Mouse (Mus musculus) olfactory bulb, adult 2 months (tissue): ENCODE measurements around the gene 1700022I11Rik.

Experiments
- CTCF ChIP-seq: fragments of 200-500 bp; IDR thresholded peaks from 2 replicates; pipeline ENCODE4 v1.5.1; 2012; ENCODE audit warnings: low read depth, mild to moderate bottlenecking, low read length, moderate library complexity; ENCODE audit not compliant: insufficient read depth
- POLR2A ChIP-seq: fragments of 200-500 bp; IDR thresholded peaks from 2 replicates; pipeline ENCODE4 v1.6.1; 2012; ENCODE audit warnings: mild to moderate bottlenecking, low read depth, low read length, moderate library complexity; ENCODE audit not compliant: insufficient read depth

DNA sequence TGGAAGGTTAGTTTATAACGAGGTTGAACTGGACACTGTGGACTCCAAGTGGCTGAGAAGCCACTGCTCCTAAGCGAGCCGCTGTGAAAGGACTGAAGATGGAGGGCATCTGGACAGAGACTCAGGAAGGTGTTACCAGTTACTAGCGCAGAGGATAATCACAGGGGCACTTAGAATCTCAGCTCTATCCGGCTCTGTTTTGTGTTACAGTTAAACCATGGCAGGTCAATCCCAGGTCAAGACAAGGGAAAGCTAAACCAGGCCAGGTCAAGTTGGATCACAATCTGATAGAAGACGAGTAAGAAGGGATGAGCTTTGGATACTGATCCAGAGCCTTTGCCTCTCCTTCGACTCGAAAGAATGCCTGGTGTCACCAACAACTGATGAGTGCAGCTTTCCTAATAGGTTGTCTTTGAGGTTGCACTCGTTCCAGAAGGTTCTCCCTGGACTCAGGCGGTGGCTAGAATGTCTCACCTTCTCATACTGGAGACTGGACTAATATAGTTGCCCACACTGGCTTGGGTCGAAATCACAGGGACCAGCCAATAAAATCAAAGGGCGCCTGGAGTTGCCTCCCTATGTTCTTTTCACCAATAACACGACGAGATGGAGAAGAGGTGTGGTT is 20.2 kb upstream of the 1700022I11Rik start:
- TF ChIP-seq CTCF (no peak), POLR2A (no peak)
